Mouse (Mus musculus): Measurements from ENCODE around the gene Hsd17b1. TPM values are rescaled to one million over a fixed set of nuclear protein-coding genes. Genes with fewer than 3 reads are reported as not detected.

Hsd17b1 gene
- total RNA-seq, 2 experiments from 2014 or later: not detected

Small RNAs within 50 kb of the gene (microRNA-seq; reads per million reads assigned to microRNA genes)
- gene Mir6928: 0.41 to 1.0 reads per million in 2 experiments

Other genes with a start within 250 kb of the Hsd17b1 start
- 10 to 100 TPM; 45.4 to 52.4 TPM for gene Stat5b, start 227.7 kb upstream of the Hsd17b1 start, total RNA-seq (2021)
- gene Stat5a, start 219.1 kb upstream of the Hsd17b1 start, total RNA-seq (2021): 10 to 100 TPM; 15.7 to 17.4 TPM
- gene Stat3, start 138.9 kb upstream of the Hsd17b1 start, total RNA-seq (2021): 100 to 1,000 TPM; 111 to 115 TPM
- gene Cavin1, start 107.5 kb upstream of the Hsd17b1 start, total RNA-seq (2021): 100 to 1,000 TPM; 479 to 498 TPM
- gene Atp6v0a1, start 69.0 kb upstream of the Hsd17b1 start, total RNA-seq (2021): 100 to 1,000 TPM; 112 to 115 TPM
- gene Naglu, start 8.4 kb upstream of the Hsd17b1 start, total RNA-seq (2021): 10 to 100 TPM in 1 of 2 experiments, 1 to 10 TPM in 1; 9.0 to 10.1 TPM
- 10 to 100 TPM; 15.4 to 16.2 TPM for gene Coasy, start 4.2 kb downstream of the Hsd17b1 start, total RNA-seq (2021)
- gene Mlx, start 8.9 kb downstream of the Hsd17b1 start, total RNA-seq (2021): 10 to 100 TPM; 17.5 to 17.7 TPM
- 10 to 100 TPM; 11.7 to 13.6 TPM for gene Psmc3ip, start 17.0 kb downstream of the Hsd17b1 start, total RNA-seq (2021)
- 10 to 100 TPM; 32.1 to 32.3 TPM for gene Retreg3, start 41.5 kb downstream of the Hsd17b1 start, total RNA-seq (2021)
- gene Tubg1, start 41.5 kb downstream of the Hsd17b1 start, total RNA-seq (2021): 10 to 100 TPM; 53.5 to 53.7 TPM
- gene Tubg2, start 77.5 kb downstream of the Hsd17b1 start, total RNA-seq (2021): 1 to 10 TPM; 6.6 to 7.0 TPM
- 1 to 10 TPM; 1.5 to 1.6 TPM for gene Cntnap1, start 92.1 kb downstream of the Hsd17b1 start, total RNA-seq (2021)
- gene Plekhh3, start 92.9 kb downstream of the Hsd17b1 start, total RNA-seq (2021): 10 to 100 TPM; 23.1 to 27.3 TPM
- gene Ccr10, start 97.0 kb downstream of the Hsd17b1 start, total RNA-seq (2021): not detected
- gene Ezh1, start 148.1 kb downstream of the Hsd17b1 start, total RNA-seq (2021): 10 to 100 TPM; 14.7 to 15.0 TPM
- gene Ramp2, start 167.6 kb downstream of the Hsd17b1 start, total RNA-seq (2021): 100 to 1,000 TPM; 122 to 134 TPM
- gene Vps25, start 175.3 kb downstream of the Hsd17b1 start, total RNA-seq (2021): 10 to 100 TPM; 87.6 to 88.7 TPM
- 1 to 10 TPM; 4.5 to 7.2 TPM for gene Wnk4, start 182.2 kb downstream of the Hsd17b1 start, total RNA-seq (2021)
- gene Cntd1, start 200.6 kb downstream of the Hsd17b1 start, total RNA-seq (2021): under 1 TPM; 0.41 to 0.47 TPM
- gene Coa3, start 200.7 kb downstream of the Hsd17b1 start, total RNA-seq (2021): 10 to 100 TPM; 86.3 to 90.1 TPM
- 100 to 1,000 TPM; 103 to 106 TPM for gene Becn1, start 223.9 kb downstream of the Hsd17b1 start, total RNA-seq (2021)
- gene Psme3, start 237.8 kb downstream of the Hsd17b1 start, total RNA-seq (2021): 100 to 1,000 TPM in 1 of 2 experiments, 10 to 100 TPM in 1; 88.7 to 103 TPM
- gene Aoc2, start 246.7 kb downstream of the Hsd17b1 start, total RNA-seq (2021): 1 to 10 TPM; 2.9 to 3.2 TPM